Mouse (Mus musculus) MEL (cell line): Measurements from ENCODE around the gene Lat2.

Experiments used
- CTCF ChIP-seq, 3 experiments: IDR thresholded peaks in 2 of 3; conservative IDR thresholded peaks in 1 of 3; 2 replicates each; pipeline ENCODE4 v1.5.1; 2011 to 2012; ENCODE audit warnings: low read length in 3 of 3, low read depth in 2 of 3, mild to moderate bottlenecking in 2 of 3, improper control_type of control experiment in 1 of 3, inconsistent platforms in 1 of 3, mixed read lengths in 1 of 3, moderate library complexity in 1 of 3; ENCODE audit not compliant: control insufficient read depth in 1 of 3, insufficient read depth in 1 of 3, poor library complexity in 1 of 3, severe bottlenecking in 1 of 3
- E2F4 ChIP-seq: IDR thresholded peaks from 2 replicates; pipeline ENCODE4 v1.6.1; 2011; ENCODE audit warnings: low read depth, low read length, improper control_type of control experiment, borderline replicate concordance
- GABPA ChIP-seq: IDR thresholded peaks from 2 replicates; pipeline ENCODE4 v1.6.1; 2012; ENCODE audit warnings: low read depth, mild to moderate bottlenecking, inconsistent platforms, low read length, improper control_type of control experiment, moderate library complexity
- GATA1 ChIP-seq: IDR thresholded peaks from 2 replicates; pipeline ENCODE4 v1.6.1; 2011; ENCODE audit warnings: low read depth, low read length, improper control_type of control experiment
- MAX ChIP-seq: IDR thresholded peaks from 2 replicates; pipeline ENCODE4 v1.6.1; 2011; ENCODE audit warnings: low read length, improper control_type of control experiment
- MEF2A ChIP-seq: IDR thresholded peaks from 2 replicates; pipeline ENCODE4 v1.6.1; 2014; ENCODE audit warnings: low read depth, mild to moderate bottlenecking, inconsistent platforms, low read length, improper control_type of control experiment; ENCODE audit not compliant: poor library complexity, insufficient replicate concordance, severe bottlenecking; ENCODE audit errors: extremely low read depth
- MXI1 ChIP-seq: IDR thresholded peaks from 2 replicates; pipeline ENCODE4 v1.6.1; 2011; ENCODE audit warnings: mild to moderate bottlenecking, low read depth, low read length, improper control_type of control experiment
- POLR2A ChIP-seq, 2 experiments: IDR thresholded peaks; 2 replicates each; pipeline ENCODE4 v1.6.1; 2011 to 2012; ENCODE audit warnings: low read length in 2 of 2, mild to moderate bottlenecking in 2 of 2, control low read depth in 1 of 2, improper control_type of control experiment in 1 of 2, low read depth in 1 of 2, moderate library complexity in 1 of 2; ENCODE audit not compliant: control insufficient read depth in 1 of 2, insufficient read depth in 1 of 2, poor library complexity in 1 of 2
- POLR2AphosphoS5 ChIP-seq: IDR thresholded peaks from 2 replicates; pipeline ENCODE4 v1.6.1; 2012; ENCODE audit warnings: low read depth, borderline replicate concordance, mild to moderate bottlenecking, inconsistent platforms, low read length, moderate library complexity, mixed read lengths
- TAL1 ChIP-seq: IDR thresholded peaks from 2 replicates; pipeline ENCODE4 v1.6.1; 2012; ENCODE audit warnings: mild to moderate bottlenecking, inconsistent platforms, low read length, moderate library complexity, mixed read lengths
- ZC3H11A ChIP-seq: IDR thresholded peaks from 2 replicates; pipeline ENCODE4 v1.6.1; 2012; ENCODE audit warnings: low read depth, mild to moderate bottlenecking, inconsistent platforms, low read length, improper control_type of control experiment
- ZKSCAN1 ChIP-seq: IDR thresholded peaks from 2 replicates; pipeline ENCODE4 v1.6.1; 2012; ENCODE audit warnings: low read depth, mild to moderate bottlenecking, inconsistent platforms, low read length, improper control_type of control experiment, moderate library complexity

- TF ChIP-seq CTCF (IDR thresholded peaks at IDR 0.05 in 2 of 3, conservative IDR thresholded peaks at IDR 0.05 in 1 of 3; ENCODE audit: control insufficient read depth in 1 of 3, insufficient read depth in 1 of 3, low read depth in 2 of 3, low read length in 3 of 3, poor library complexity in 1 of 3, severe bottlenecking in 1 of 3), result no peak
- TF ChIP-seq MAX, result no peak
- TF ChIP-seq GATA1, result no peak
- no peak for TF ChIP-seq GABPA
- no peak for TF ChIP-seq MEF2A
- TF ChIP-seq ZKSCAN1, result no peak
- TF ChIP-seq E2F4, result no peak
- TF ChIP-seq POLR2AphosphoS5, result no peak
- no peak for TF ChIP-seq TAL1
- no peak for TF ChIP-seq POLR2A (IDR thresholded peaks at IDR 0.05; ENCODE audit: control insufficient read depth in 1 of 2, insufficient read depth in 1 of 2, low read depth in 1 of 2, low read length in 2 of 2, poor library complexity in 1 of 2)
- no peak for TF ChIP-seq ZC3H11A
- TF ChIP-seq MXI1, result no peak
Observed at GRCm38 (mm10) chr5:134615780-134616179, 955 bp upstream of the Lat2 start.
